Mouse (Mus musculus) adrenal gland, adult (tissue): ENCODE data around the gene T2.

ENCODE experiments used
- DNase-seq, 2 experiments: peaks; one replicate each; pipeline ENCODE4 v3.0.0; 2022 to 2023; ENCODE audit warnings: low spot score in 1 of 2; ENCODE audit not compliant: inconsistent age in 2 of 2

The T2 gene

DNA sequence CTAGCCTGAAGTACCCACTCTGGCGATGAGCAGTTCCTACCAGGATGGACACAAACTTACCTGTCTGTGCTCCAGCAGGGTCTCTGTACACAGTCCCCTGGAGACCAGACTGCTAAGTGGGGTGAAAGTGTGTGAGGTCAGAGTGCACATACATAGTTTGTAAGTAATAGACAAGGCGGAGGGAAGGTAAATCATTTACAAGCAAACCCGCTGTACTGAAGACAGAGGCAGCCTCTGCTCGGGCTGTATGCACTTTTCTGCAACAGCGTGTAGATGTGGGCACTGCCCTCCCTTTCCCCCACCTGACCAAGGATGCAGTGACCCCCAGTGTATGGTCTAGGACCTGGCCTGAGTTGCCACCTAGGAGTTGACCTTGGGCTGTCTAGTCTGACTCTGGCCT is 57.9 kb downstream of the T2 start:
- no peak for DNase-seq

GRCm38 (mm10) chr17:8415533-8415932 is 59.7 kb downstream of the T2 start:
- DNase-seq = no peak

DNA sequence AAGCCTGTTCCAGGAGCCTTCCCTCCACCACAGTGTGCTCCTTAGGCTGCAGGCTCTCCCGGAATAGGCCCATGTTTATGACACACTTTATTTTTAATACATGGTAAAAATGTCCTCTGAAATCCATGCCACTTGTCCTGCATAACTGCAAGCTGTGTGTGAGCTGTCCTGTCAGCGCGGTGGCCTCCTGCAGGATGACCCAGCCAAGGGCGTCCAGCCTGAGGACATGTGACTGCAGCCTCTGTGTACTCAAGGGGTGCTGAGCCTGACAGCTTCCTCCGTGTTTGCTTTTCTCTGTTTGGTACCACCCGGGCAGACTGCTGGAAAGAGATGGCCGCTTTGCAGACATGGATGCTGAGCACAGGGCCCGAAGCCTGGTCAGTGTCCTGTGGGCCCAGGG is 61.1 kb downstream of the T2 start:
- DNase-seq = no peak

DNA sequence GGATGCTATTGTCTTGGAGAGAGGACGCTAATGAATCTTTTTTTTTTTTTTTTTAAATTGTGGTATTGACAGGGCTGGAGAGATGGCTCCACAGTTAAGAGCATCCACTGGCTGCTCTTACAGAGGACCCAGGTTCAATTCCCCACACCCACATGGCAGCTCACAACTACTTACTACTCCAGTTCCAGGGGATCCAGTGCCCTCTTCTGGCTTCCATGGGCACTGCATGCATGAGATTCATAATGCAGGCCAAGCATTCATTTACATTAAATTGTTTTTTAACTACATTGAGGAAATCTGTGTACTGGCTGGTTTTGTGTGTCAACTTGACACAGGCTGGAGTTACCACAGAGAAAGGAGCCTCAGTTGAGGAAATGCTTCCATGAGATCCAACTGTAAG is 64.9 kb downstream of the T2 start:
- DNase-seq = peak in 1 of 2 experiments; percentile 26

- no peak for DNase-seq
These were observed 65.7 kb downstream of the T2 start for GRCm38 (mm10) chr17:8421517-8421916.

DNA sequence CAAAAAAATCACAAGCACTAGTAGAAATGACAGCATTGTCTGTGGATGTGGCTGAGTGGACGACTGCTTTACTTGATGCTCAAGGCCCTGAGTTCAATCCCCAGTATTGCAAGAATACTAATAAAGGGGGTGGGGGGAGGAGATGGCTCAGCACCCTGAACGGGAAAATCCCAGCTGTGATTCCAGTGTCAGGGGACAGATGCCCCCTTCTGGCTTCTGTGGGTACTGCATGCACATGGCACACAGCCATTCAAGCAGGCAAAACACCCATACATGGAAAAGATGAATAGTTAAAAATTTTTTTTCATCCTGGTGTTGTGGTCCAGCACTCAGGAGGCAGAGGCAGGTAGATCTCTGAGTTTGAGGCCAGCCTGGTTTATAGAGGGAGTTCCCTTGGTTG is 67.5 kb downstream of the T2 start:
- peak in 1 of 2 experiments; percentile 40 for DNase-seq

- DNase-seq = no peak
These were observed 73.6 kb downstream of the T2 start for GRCm38 (mm10) chr17:8429436-8429835.

- DNase-seq = no peak
These were observed 74.1 kb downstream of the T2 start for GRCm38 (mm10) chr17:8429896-8430295.

- DNase-seq = no peak
These were observed 76.5 kb downstream of the T2 start for GRCm38 (mm10) chr17:8432179-8432800.

DNA sequence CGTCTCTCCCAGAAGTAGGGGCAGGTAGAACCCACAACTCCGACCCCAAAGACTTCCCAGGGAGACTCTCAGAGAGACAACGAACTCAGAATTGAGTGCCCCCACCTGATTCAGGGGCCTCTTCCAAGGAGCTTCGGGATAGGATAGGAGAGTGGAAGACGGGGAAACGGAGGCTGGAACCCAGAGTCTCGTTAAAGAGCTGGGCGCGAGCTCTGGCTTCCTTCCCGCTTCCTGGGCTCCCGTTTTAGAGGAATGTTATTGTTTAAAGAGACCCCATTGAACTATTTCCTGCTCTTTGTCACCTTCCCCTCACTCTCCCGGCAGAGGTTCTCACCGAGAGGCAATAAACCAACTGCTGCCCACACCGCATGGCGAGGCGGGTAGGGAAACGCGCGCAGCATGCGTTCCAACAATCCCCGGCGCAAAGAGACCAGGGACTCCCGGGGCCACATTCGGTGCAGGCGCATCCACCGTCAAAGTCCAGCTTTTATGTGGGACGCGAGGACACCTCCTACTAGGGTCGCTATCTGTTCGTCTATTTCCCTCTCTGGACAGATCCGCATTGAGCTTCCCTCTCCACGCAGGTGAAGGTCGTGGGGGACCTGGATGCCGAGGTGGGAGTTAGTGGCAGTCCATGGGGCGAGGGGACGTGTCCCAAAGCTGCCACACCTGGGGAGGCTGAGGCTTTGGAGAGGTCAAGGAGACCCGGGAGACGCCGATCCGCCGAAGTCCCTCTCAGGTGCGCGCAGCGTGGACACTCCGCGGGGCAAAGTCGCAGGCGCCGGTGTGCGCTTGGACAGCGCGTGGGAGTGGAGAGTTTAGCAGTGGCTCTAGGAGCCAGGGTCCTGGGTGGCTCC is 77.6 kb downstream of the T2 start:
- DNase-seq = no peak

DNA sequence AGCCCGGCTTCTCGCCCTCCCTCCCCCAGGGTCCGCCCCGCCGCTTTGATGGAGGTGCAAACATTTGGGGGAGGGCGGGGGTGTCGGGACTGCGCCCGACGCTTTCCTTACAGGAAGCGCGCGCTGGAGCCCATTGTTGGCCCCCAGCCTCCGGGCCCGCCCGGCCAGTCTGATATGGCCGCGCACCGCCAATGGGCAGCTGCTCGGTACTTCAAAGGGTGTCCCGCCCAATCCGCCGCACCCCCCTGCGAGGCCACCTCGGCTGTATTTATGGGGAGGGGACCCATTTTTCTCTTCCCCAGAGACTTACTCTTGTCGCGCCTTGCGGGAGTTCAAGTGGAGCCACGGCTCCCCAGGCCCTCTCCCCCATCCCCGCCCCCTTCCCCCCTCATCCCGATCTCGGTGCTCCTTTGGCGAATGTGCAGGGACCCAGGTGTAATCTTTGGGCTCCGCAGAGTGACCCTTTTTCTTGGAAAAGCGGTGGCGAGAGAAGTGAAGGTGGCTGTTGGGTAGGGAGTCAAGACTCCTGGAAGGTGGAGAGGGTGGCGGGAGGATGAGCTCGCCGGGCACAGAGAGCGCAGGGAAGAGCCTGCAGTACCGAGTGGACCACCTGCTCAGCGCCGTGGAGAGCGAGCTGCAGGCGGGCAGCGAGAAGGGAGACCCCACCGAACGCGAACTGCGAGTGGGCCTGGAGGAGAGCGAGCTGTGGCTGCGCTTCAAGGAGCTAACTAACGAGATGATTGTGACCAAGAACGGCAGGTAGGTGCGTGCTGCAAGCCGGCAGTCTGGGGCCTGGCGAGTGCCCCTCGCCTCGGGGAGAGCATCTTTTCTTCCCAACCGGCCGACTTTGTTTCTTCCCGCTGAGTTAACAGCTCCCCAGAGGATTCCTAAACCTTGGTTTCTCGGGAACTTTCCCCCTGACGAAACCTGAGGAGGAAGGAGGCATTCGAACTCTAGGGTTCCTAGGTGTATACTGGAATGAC is 78.5 kb downstream of the T2 start, which contains the start of gene T:
Gene T, plus strand, starts transcription at position 446 of the 983 bp plus-strand sequence.
- no peak for DNase-seq

GRCm38 (mm10) chr17:8436184-8436583 is 80.4 kb downstream of the T2 start:
- no peak for DNase-seq

GRCm38 (mm10) chr17:8444062-8444461 is 88.3 kb downstream of the T2 start:
- no peak for DNase-seq

- peak in 1 of 2 experiments; percentile 22 for DNase-seq
These were observed 91.9 kb downstream of the T2 start for GRCm38 (mm10) chr17:8447676-8448192.

DNA sequence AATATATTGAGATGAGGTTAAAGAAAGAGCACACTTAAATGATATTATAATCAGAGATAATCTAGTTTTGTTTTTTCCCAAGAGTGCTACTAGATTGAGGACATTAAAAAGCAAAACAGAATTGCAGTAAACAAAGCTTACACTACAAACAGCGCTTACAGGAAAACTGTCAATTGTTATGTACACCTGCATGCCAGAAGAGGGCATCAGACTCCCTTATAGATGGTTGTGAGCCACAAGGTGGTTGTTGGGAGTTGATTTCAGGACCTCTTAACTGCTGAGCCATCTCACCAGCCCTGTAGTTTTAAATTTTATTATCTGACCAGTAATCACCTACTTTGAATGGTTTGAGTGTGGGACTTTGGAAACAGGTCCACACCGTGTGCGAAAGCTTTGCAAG is 92.5 kb downstream of the T2 start:
- no peak for DNase-seq

DNA sequence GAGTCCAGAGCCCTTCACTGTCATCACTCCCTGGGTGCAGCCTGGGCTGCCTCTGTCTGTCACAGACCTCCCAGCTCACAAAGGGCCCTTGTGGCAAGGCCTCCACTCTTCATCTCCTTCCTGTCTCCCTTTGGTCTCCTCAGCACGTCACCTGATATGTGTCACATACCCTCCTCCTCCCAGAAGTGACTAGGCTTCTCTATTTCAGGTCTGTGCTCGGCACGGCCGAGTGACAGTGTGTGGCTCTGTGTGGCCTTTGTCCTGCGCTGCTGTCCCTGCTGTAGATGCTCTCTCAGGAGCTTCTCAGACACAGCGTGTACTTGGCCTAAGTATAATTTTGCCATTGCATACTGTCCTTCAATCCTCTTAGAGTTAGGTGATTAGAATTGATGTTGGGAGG is 99.4 kb downstream of the T2 start:
- no peak for DNase-seq

- DNase-seq = peak in 1 of 2 experiments; percentile 14
These were observed 99.8 kb downstream of the T2 start for GRCm38 (mm10) chr17:8455601-8456000.

GRCm38 (mm10) chr17:8456856-8457460 is 101.2 kb downstream of the T2 start:
- no peak for DNase-seq

DNA sequence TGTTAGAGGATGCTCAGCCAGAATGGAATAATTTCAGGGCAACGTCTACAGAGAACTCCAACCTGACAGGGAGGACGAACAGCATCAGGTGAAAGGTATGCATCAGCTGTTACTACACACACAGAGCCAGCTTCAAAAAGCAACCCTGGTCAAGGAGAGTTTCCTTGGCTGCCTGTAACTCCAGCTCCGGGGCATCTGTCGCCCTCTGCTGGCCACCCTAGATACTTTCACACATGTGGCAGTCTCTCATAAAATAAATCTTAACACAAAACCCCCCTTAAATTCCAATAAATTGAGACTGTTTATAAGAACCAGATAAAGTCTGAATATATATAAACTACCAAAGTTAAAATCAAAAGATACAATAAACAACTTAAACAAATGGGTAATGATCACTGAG is 105.8 kb downstream of the T2 start:
- peak; percentile 28 to 68 for DNase-seq

- DNase-seq = peak; percentile 55 to 84
These were observed 107.8 kb downstream of the T2 start for GRCm38 (mm10) chr17:8463482-8464128.
